Mouse (Mus musculus): Measurements from ENCODE around the gene Gjb5. TPM values are rescaled to one million over a fixed set of nuclear protein-coding genes. Genes with fewer than 3 reads are reported as not detected.

Gjb5 gene
- polyA plus RNA-seq, 1 experiment from 2014 or later = 1.8 TPM

DNA sequence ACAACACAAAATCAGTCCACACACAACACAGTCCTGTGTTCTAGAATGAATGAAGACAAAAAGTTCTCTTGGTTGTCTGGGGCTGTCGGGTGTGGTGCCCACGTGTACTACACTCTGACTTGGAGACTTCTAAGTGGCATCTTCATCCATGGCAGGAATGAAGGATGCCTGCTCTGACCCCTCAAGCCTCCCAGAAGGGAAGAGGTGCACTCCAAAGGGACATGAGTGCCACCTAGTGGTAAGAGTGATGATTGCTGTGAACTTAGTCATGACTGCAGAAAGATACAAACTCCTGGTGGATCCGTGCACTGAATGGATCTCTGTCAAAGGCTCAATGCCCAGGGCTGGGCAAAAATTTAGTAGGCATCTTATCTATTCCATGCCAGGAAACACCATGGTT is 38.4 kb downstream of the Gjb5 start:
- H3K27me3 ChIP-seq (ENCODE audit: insufficient read depth, poor library complexity, severe bottlenecking) = peaks cover 30% of the 10 kb centered on the region
- H3K4me3 ChIP-seq = no peak overlapping the region
- H3K4me1 ChIP-seq = 0 out of 2 replicates have a peak, but pooled peaks cover under 1% of the 10 kb centered on the region
- WGBS = 6% methylated on average over 3 of the region's 3 CpGs
- no peaks in the 10 kb centered on the region for H3K36me3 ChIP-seq
- H3K27ac ChIP-seq = no peak overlapping the region
- no peaks in the 10 kb centered on the region for H3K9me3 ChIP-seq
- no peak for DNase-seq (ENCODE audit: low spot score)

DNA sequence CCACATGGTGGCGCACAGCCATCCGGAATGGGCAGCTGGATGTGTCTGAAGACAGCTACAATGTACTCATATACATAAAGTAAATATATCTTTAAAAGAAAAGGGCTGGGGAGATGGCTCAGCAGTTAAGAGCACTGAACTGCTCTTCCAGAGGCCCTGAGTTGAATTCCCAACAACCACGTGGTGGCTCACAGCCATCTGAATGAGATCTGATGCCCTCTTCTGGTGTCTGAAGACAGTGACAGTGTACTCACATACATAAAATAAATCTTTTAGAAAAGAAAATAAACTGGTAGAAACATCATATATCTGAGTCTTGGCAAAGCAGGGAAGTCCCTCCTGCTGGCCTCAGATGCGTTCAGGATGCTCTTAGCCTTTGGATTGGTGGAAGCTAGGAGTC is 40.8 kb downstream of the Gjb5 start:
- H3K27ac ChIP-seq = no peak overlapping the region
- H3K4me1 ChIP-seq = peaks cover 7% of the 10 kb centered on the region; the same call in 1 of the 2 replicates
- no peak overlapping the region for H3K4me3 ChIP-seq
- peaks cover 50% of the 10 kb centered on the region for H3K27me3 ChIP-seq (ENCODE audit: insufficient read depth, poor library complexity, severe bottlenecking)
- no peaks in the 10 kb centered on the region for H3K9me3 ChIP-seq
- WGBS = 58% methylated on average over 4 of the region's 4 CpGs
- DNase-seq (ENCODE audit: low spot score) = no peak
- no peaks in the 10 kb centered on the region for H3K36me3 ChIP-seq

DNA sequence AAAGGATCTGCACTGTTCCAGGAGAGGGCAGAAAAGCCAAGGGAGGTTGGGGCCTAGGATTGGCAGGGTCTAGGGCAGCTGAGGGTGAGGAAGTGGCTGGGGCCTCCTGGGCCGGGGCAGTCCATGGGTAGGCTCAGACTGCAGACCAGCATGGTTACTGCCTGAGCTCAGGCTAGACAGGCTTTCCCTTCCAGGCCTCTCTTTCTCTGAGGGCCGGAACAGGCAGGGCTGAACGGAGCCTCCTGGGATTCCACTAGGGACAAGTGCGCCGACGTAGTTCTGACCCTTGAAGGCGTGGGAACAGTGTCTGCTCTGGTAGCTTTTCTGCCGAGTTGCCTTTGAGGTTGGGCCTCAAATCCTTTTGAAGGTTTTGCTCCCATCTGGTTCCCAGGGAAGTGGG is 42.2 kb downstream of the Gjb5 start:
- 76% methylated on average over 8 of the region's 8 CpGs for WGBS
- Histone ChIP-seq H3K4me1 (peaks cover 7% of the 10 kb centered on the region; the same call in 1 of the 2 replicates), H3K27ac (no peak overlapping the region), H3K27me3 (ENCODE audit: insufficient read depth, poor library complexity, severe bottlenecking) (peaks cover 63% of the 10 kb centered on the region), H3K4me3 (no peak overlapping the region), H3K9me3 (no peaks in the 10 kb centered on the region), H3K36me3 (no peaks in the 10 kb centered on the region)
- no peak for DNase-seq (ENCODE audit: low spot score)

DNA sequence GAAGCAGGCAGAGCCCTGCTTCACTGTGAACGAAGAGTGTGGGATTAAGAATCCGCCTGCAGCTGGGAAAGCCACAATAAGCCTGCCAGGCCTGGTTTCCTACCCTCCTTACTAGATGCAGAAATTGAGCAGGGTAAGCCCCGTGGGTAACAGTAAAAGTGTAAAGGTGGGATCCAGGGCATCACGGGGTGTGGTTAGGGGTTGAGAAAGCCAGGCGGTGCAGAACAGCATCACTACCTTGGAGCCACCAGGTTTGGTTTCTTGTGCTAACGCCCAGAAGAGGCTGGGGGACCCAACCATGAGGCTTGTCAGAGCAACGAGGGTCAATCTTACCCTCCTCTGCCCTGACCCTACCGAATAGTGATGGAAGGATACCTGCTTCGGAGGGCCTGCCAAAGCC is 43.4 kb downstream of the Gjb5 start:
- WGBS = 41% methylated on average over 9 of the region's 9 CpGs
- Histone ChIP-seq H3K36me3 (no peaks in the 10 kb centered on the region), H3K27ac (0 out of 2 replicates have a peak overlapping the region, but pooled peaks have one; percentile 77), H3K4me3 (peak overlapping the region; percentile 63), H3K27me3 (ENCODE audit: insufficient read depth, poor library complexity, severe bottlenecking) (peaks cover 63% of the 10 kb centered on the region), H3K4me1 (peaks cover 9% of the 10 kb centered on the region; the same call in 1 of the 2 replicates), H3K9me3 (no peaks in the 10 kb centered on the region)
- no peak for DNase-seq (ENCODE audit: low spot score)

DNA sequence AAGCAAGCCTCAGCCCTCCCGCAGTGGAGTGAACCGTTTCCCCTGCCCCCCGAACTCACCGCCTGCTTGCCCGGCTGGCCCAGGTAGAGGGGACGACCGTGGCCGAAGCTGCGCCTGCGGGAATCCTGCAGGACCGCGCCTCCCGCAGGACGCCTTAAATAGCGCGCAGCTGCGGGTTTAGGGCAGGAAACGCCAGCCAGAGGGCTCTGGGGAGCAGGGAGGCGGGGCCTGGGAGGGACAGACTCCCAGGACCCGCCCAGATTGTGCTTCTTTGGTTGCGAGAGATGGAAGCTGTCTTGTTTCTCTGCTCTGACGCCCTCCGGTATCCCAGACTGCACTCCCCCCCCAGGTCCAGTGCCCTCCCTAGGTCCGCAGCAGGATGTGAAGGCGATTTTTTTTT is 44.1 kb downstream of the Gjb5 start, which contains the start of gene Gja4:
Gene Gja4 (minus strand): TSS at position 179 of the 400 bp plus-strand sequence.
- Histone ChIP-seq H3K36me3 (no peaks in the 10 kb centered on the region), H3K27me3 (ENCODE audit: insufficient read depth, poor library complexity, severe bottlenecking) (peaks cover 60% of the 10 kb centered on the region), H3K9me3 (no peaks in the 10 kb centered on the region), H3K4me3 (peak within 1 kb of the TSS; percentile 63), H3K27ac (peak within 1 kb of the TSS; percentile 77), H3K4me1 (peaks cover 9% of the 10 kb centered on the region; the same call in 1 of the 2 replicates)
- DNase-seq (ENCODE audit: low spot score) = peak; percentile 89
- under 1% methylated on average over 24 of the region's 25 CpGs for WGBS

DNA sequence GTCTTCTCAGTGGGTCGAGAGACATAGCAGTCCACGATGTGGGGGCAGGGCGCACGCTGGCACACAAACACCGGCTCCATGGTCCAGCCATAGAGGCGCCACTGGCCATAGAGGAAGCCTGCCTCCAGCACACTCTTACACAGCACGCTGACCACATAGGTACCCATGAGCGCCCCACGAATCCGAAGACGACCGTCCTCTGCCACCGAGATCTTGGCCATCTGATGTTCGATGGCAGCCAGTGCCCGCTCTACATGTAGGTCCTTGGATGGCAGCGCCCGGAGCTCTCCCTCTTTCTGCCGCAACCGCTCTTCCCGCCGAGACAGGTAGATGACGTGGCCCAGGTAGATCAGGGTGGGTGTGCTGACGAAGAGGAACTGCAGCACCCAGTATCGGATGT is 45.6 kb downstream of the Gjb5 start:
- Histone ChIP-seq H3K27ac (peak overlapping the region; percentile 77; the same call in 1 of the 2 replicates), H3K4me3 (peak overlapping the region; percentile 63), H3K9me3 (no peaks in the 10 kb centered on the region), H3K4me1 (peaks cover 9% of the 10 kb centered on the region; the same call in 1 of the 2 replicates), H3K27me3 (ENCODE audit: insufficient read depth, poor library complexity, severe bottlenecking) (peaks cover 54% of the 10 kb centered on the region), H3K36me3 (no peaks in the 10 kb centered on the region)
- WGBS = 53% methylated on average over 24 of the region's 24 CpGs
- no peak for DNase-seq (ENCODE audit: low spot score)

DNA sequence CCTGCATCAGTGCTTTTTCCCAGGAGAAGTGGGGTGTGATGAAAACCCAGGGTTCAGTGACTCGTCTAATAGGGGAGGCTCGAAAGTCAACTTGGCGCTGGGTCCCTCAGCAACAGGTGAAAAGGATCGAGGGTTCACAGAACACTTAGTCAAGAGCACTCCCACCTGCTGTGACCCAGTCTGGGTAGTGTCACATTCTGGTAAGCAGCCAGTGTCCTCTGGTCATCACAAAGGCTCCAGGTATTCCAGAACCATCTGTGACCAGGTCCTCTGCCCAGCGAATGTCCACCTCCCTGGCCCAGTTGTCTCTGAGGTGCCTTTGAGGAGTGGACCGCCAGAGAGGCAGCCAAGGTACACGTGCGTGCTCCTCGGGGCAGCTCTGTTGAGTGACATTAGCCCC is 46.4 kb downstream of the Gjb5 start:
- H3K4me1 ChIP-seq = peaks cover 9% of the 10 kb centered on the region; the same call in 1 of the 2 replicates
- no peaks in the 10 kb centered on the region for H3K9me3 ChIP-seq
- 52% methylated on average over 9 of the region's 9 CpGs for WGBS
- DNase-seq (ENCODE audit: low spot score) = no peak
- no peak overlapping the region for H3K27ac ChIP-seq
- H3K4me3 ChIP-seq = peak overlapping the region; percentile 63
- H3K27me3 ChIP-seq (ENCODE audit: insufficient read depth, poor library complexity, severe bottlenecking) = peaks cover 54% of the 10 kb centered on the region
- H3K36me3 ChIP-seq = no peaks in the 10 kb centered on the region

DNA sequence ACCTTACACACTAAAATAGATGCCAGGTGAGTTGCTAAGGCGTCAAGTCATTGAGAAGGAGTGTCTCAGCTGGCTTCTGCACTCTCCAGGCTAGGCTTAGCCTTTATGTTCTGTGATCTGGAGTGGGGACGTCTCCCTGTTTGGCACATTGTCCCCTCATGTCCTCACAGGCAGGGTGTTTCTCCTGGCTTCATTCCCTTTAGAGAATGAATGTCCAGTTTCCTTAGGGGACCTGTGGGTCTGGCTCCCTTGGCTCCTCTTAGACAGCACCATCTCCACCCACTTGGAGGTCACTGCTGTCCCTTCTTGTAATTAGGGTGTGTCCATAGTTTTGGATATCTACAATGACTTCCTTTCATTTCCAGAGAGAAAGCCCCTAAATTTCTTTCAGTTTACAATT is 51.1 kb downstream of the Gjb5 start:
- Histone ChIP-seq H3K27me3 (ENCODE audit: insufficient read depth, poor library complexity, severe bottlenecking) (peaks cover 11% of the 10 kb centered on the region), H3K9me3 (no peaks in the 10 kb centered on the region), H3K4me1 (0 out of 2 replicates have a peak, but pooled peaks cover 2% of the 10 kb centered on the region), H3K4me3 (no peak overlapping the region), H3K36me3 (no peaks in the 10 kb centered on the region), H3K27ac (no peak overlapping the region)
- no peak for DNase-seq (ENCODE audit: low spot score)
- 69% methylated on average over 2 of the region's 2 CpGs for WGBS

Other genes starting within 250 kb of the Gjb5 start
- gene Tmem35b, start 234.5 kb downstream of the Gjb5 start, polyA plus RNA-seq (2016; fragmentation: Nextera tagmentation; extraction: Ambion mirVana) = 16.4 and 16.5 TPM in 2 replicates
- gene Dlgap3, start 189.0 kb downstream of the Gjb5 start, polyA plus RNA-seq (2016; fragmentation: Nextera tagmentation; extraction: Ambion mirVana) = 0.31 and 0.77 TPM in 2 replicates
- 83.2 TPM in 2 replicates for gene Smim12, start 114.4 kb downstream of the Gjb5 start, polyA plus RNA-seq (2016; fragmentation: Nextera tagmentation; extraction: Ambion mirVana)
- 32.7 and 48.8 TPM in 2 replicates for gene Gja4, start 44.1 kb downstream of the Gjb5 start, polyA plus RNA-seq (2016; fragmentation: Nextera tagmentation; extraction: Ambion mirVana)
- 0.90 and 3.2 TPM in 2 replicates for gene Gjb3, start 27.3 kb downstream of the Gjb5 start, polyA plus RNA-seq (2016; fragmentation: Nextera tagmentation; extraction: Ambion mirVana)
- gene Gjb4, start 4.1 kb downstream of the Gjb5 start, polyA plus RNA-seq (2016; fragmentation: Nextera tagmentation; extraction: Ambion mirVana) = not detected in 2 replicates